Mouse (Mus musculus) heart, embryonic 11.5 days (tissue): ENCODE results near the gene Gm10642. TPM values are rescaled to one million over a fixed set of nuclear protein-coding genes. Genes with fewer than 3 reads are reported as not detected.

Experiments
- ATAC-seq: fragments of 200-750 bp; cut with Nextera tagmentation; replicated peaks from 2 replicates; pipeline ENCODE4 v1.8.0; 2017; ENCODE audit warnings: moderate library complexity; ENCODE audit not compliant: insufficient number of reproducible peaks, low FRiP score, low TSS enrichment
- H3K27ac ChIP-seq: fragments of 300-500 bp; sonication (generic); 2 replicates; pipeline ENCODE4 v1.5.1; 2014; ENCODE audit warnings: mild to moderate bottlenecking, low read depth, low read length
- H3K27me3 ChIP-seq: fragments of 300-500 bp; sonication (generic); 2 replicates; pipeline ENCODE4 v1.6.1; 2014; ENCODE audit warnings: mild to moderate bottlenecking, low read length, mixed read lengths; ENCODE audit not compliant: control insufficient read depth, insufficient read depth
- H3K36me3 ChIP-seq: fragments of 300-500 bp; sonication (generic); 2 replicates; pipeline ENCODE4 v1.6.1; 2014; ENCODE audit warnings: mild to moderate bottlenecking, low read length, moderate library complexity, mixed read lengths; ENCODE audit not compliant: control insufficient read depth, insufficient read depth
- H3K4me1 ChIP-seq: fragments of 300-500 bp; sonication (generic); 2 replicates; pipeline ENCODE4 v1.6.1; 2014; ENCODE audit warnings: low read length; ENCODE audit not compliant: control insufficient read depth, insufficient read depth
- H3K4me2 ChIP-seq: fragments of 300-500 bp; sonication (generic); 2 replicates; pipeline ENCODE4 v1.6.1; 2014; ENCODE audit warnings: mild to moderate bottlenecking, moderate library complexity
- H3K4me3 ChIP-seq: fragments of 300-500 bp; sonication (generic); 2 replicates; pipeline ENCODE4 v1.5.1; 2014; ENCODE audit warnings: low read depth, low read length
- H3K9ac ChIP-seq: fragments of 300-500 bp; sonication (generic); 2 replicates; pipeline ENCODE4 v1.6.1; 2014; ENCODE audit warnings: mild to moderate bottlenecking, low read depth, low read length, moderate library complexity
- H3K9me3 ChIP-seq: fragments of 300-500 bp; sonication (generic); replicated peaks from 2 replicates; pipeline ENCODE4 v1.6.1; 2016; ENCODE audit warnings: low read length; ENCODE audit not compliant: control insufficient read depth
- WGBS: fragments of 180-500 bp; shearing (Covaris S2); extraction: QIAGEN DNeasy Blood & Tissue Kit; methylation state at CpG from one replicate; pipeline ENCODE4 v1.1.7; 2014; ENCODE audit not compliant: insufficient replicate concordance; 5-methylcytosine and 5-hydroxymethylcytosine counted together
- polyA plus RNA-seq: library from polyadenylated mRNA; unstranded; fragments of >200 nt; fragmentation: Nextera tagmentation; extraction: Ambion mirVana; gene quantifications from 2 replicates; pipeline ENCODE4 v1.2.1, GENCODE M21; 2014

The Gm10642 gene
- polyA plus RNA-seq, 1 experiment from 2014 or later: not detected

GRCm38 (mm10) chr9:70653875-70654274, 2.2 kb upstream of the Gm10642 start:
- no peak overlapping the region for H3K4me2 ChIP-seq
- no peak overlapping the region for H3K4me3 ChIP-seq
- H3K27me3 ChIP-seq: no peaks in the 10 kb centered on the region
- no peaks in the 10 kb centered on the region for H3K4me1 ChIP-seq
- no peak for ATAC-seq
- no peak overlapping the region for H3K9ac ChIP-seq
- WGBS: 67% methylated on average over 2 of the region's 2 CpGs
- no peaks in the 10 kb centered on the region for H3K36me3 ChIP-seq
- H3K27ac ChIP-seq: no peak overlapping the region
- H3K9me3 ChIP-seq: no peaks in the 10 kb centered on the region

- no peaks in the 10 kb centered on the region for H3K36me3 ChIP-seq
- no peaks in the 10 kb centered on the region for H3K9me3 ChIP-seq
- H3K4me1 ChIP-seq: no peaks in the 10 kb centered on the region
- WGBS: 76% methylated on average over 4 of the region's 4 CpGs
- ATAC-seq: no peak
- H3K27me3 ChIP-seq: no peaks in the 10 kb centered on the region
- no peak overlapping the region for H3K9ac ChIP-seq
- H3K4me2 ChIP-seq: peak overlapping the region; percentile 41
- H3K27ac ChIP-seq: no peak overlapping the region
- H3K4me3 ChIP-seq: 0 out of 2 replicates have a peak overlapping the region, but pooled peaks have one; percentile 4
Observed at GRCm38 (mm10) chr9:70654496-70654895, 1.6 kb upstream of the Gm10642 start.

- WGBS: 41% methylated on average over 2 of the region's 2 CpGs
- H3K4me2 ChIP-seq: peak overlapping the region; percentile 93
- H3K36me3 ChIP-seq: no peaks in the 10 kb centered on the region
- H3K4me3 ChIP-seq: peak overlapping the region; percentile 93
- no peaks in the 10 kb centered on the region for H3K9me3 ChIP-seq
- no peak for ATAC-seq
- H3K27me3 ChIP-seq: no peaks in the 10 kb centered on the region
- H3K4me1 ChIP-seq: no peaks in the 10 kb centered on the region
- no peak overlapping the region for H3K27ac ChIP-seq
- H3K9ac ChIP-seq: no peak overlapping the region; the same call in 1 of the 2 replicates
Observed at GRCm38 (mm10) chr9:70655764-70656129, 304 bp upstream of the Gm10642 start.

GRCm38 (mm10) chr9:70657013-70657967, 1.2 kb downstream of the Gm10642 start, which contains the start of gene Mindy2:
Gene Mindy2 (minus strand): TSS chr9:70657174.
- no peaks in the 10 kb centered on the region for H3K4me1 ChIP-seq
- H3K4me3 ChIP-seq: peak within 1 kb of the TSS; percentile 93
- peak within 1 kb of the TSS; percentile 90 for H3K27ac ChIP-seq
- ATAC-seq: peak; percentile 97
- no peaks in the 10 kb centered on the region for H3K27me3 ChIP-seq
- no peaks in the 10 kb centered on the region for H3K36me3 ChIP-seq
- peak within 1 kb of the TSS; percentile 93 for H3K4me2 ChIP-seq
- H3K9me3 ChIP-seq: no peaks in the 10 kb centered on the region
- peak within 1 kb of the TSS; percentile 90 for H3K9ac ChIP-seq
- WGBS: 3% methylated on average over 67 of the region's 67 CpGs

- H3K4me1 ChIP-seq: no peaks in the 10 kb centered on the region
- H3K36me3 ChIP-seq: no peaks in the 10 kb centered on the region
- H3K9me3 ChIP-seq: no peaks in the 10 kb centered on the region
- 0 out of 2 replicates have a peak overlapping the region, but pooled peaks have one; percentile 14 for H3K4me2 ChIP-seq
- no peaks in the 10 kb centered on the region for H3K27me3 ChIP-seq
- ATAC-seq: no peak
- no peak overlapping the region for H3K9ac ChIP-seq
- no peak overlapping the region for H3K27ac ChIP-seq
- WGBS: 72% methylated on average over 2 of the region's 2 CpGs
- H3K4me3 ChIP-seq: no peak overlapping the region
Observed at GRCm38 (mm10) chr9:70658266-70658665, 2.2 kb downstream of the Gm10642 start.

- no peaks in the 10 kb centered on the region for H3K36me3 ChIP-seq
- ATAC-seq: no peak
- H3K27ac ChIP-seq: no peak overlapping the region
- H3K4me3 ChIP-seq: no peak overlapping the region
- 79% methylated on average over 4 of the region's 4 CpGs for WGBS
- no peak overlapping the region for H3K9ac ChIP-seq
- H3K4me1 ChIP-seq: no peaks in the 10 kb centered on the region
- H3K9me3 ChIP-seq: no peaks in the 10 kb centered on the region
- H3K27me3 ChIP-seq: no peaks in the 10 kb centered on the region
- H3K4me2 ChIP-seq: no peak overlapping the region
Observed at GRCm38 (mm10) chr9:70664847-70665246, 8.8 kb downstream of the Gm10642 start.

GRCm38 (mm10) chr9:70665372-70666145, 9.5 kb downstream of the Gm10642 start:
- H3K4me1 ChIP-seq: no peaks in the 10 kb centered on the region

GRCm38 (mm10) chr9:70666811-70667210, 10.8 kb downstream of the Gm10642 start:
- Histone ChIP-seq H3K9ac (no peak overlapping the region), H3K36me3 (no peaks in the 10 kb centered on the region), H3K4me2 (no peak overlapping the region), H3K4me1 (peaks cover 2% of the 10 kb centered on the region), H3K4me3 (no peak overlapping the region), H3K9me3 (no peaks in the 10 kb centered on the region), H3K27ac (no peak overlapping the region), H3K27me3 (no peaks in the 10 kb centered on the region)
- 60% methylated on average over 7 of the region's 7 CpGs for WGBS
- ATAC-seq: no peak

More at GRCm38 (mm10) chr9:70665372-70666145, 9.5 kb downstream of the Gm10642 start:
- Histone ChIP-seq H3K9me3 (no peaks in the 10 kb centered on the region), H3K27me3 (no peaks in the 10 kb centered on the region), H3K27ac (no peak overlapping the region), H3K36me3 (no peaks in the 10 kb centered on the region), H3K9ac (no peak overlapping the region), H3K4me3 (no peak overlapping the region), H3K4me2 (no peak overlapping the region)
- ATAC-seq: no peak
- 65% methylated on average over 16 of the region's 16 CpGs for WGBS
